Mouse (Mus musculus) neural tube, embryonic 12.5 days (tissue): ENCODE measurements around the gene Grid2ip. TPM values are rescaled to one million over a fixed set of nuclear protein-coding genes. Genes with fewer than 3 reads are reported as not detected.

Experiments used
- ATAC-seq: fragments of 200-750 bp; cut with Nextera tagmentation; 2 replicates; pipeline ENCODE4 v1.8.0; 2017; ENCODE audit warnings: low read depth, mild to moderate bottlenecking, moderate TSS enrichment, moderate library complexity; ENCODE audit not compliant: low FRiP score
- H3K27ac ChIP-seq: fragments of 300-500 bp; sonication (generic); 2 replicates; pipeline ENCODE4 v1.5.1; 2016
- H3K27me3 ChIP-seq: fragments of 300-500 bp; sonication (generic); replicated peaks from 2 replicates; pipeline ENCODE4 v1.6.1; 2016; ENCODE audit warnings: mild to moderate bottlenecking
- H3K36me3 ChIP-seq: fragments of 300-500 bp; sonication (generic); 2 replicates; pipeline ENCODE4 v1.6.1; 2016; ENCODE audit warnings: mild to moderate bottlenecking
- H3K4me1 ChIP-seq: fragments of 300-500 bp; sonication (generic); 2 replicates; pipeline ENCODE4 v1.6.1; 2016
- H3K4me2 ChIP-seq: fragments of 300-500 bp; sonication (generic); replicated peaks from 2 replicates; pipeline ENCODE4 v1.6.1; 2016; ENCODE audit warnings: mild to moderate bottlenecking
- H3K4me3 ChIP-seq: fragments of 300-500 bp; sonication (generic); 2 replicates; pipeline ENCODE4 v1.5.1; 2016
- H3K9ac ChIP-seq: fragments of 300-500 bp; sonication (generic); 2 replicates; pipeline ENCODE4 v1.6.1; 2016; ENCODE audit warnings: mild to moderate bottlenecking
- H3K9me3 ChIP-seq: fragments of 300-500 bp; sonication (generic); 2 replicates; pipeline ENCODE4 v1.6.1; 2016; ENCODE audit warnings: mild to moderate bottlenecking
- WGBS: fragments of 180-500 bp; shearing (Covaris S2); methylation state at CpG from one replicate; pipeline ENCODE4 v1.1.7; 2016; 5-methylcytosine and 5-hydroxymethylcytosine counted together
- polyA plus RNA-seq: library from polyadenylated mRNA; unstranded; fragments of >200 nt; fragmentation: Nextera tagmentation; extraction: Ambion mirVana; gene quantifications from 2 replicates; pipeline ENCODE4 v1.2.1, GENCODE M21; 2016

Gene Grid2ip
- polyA plus RNA-seq, result 0.19 and 0.37 TPM in 2 replicates

DNA sequence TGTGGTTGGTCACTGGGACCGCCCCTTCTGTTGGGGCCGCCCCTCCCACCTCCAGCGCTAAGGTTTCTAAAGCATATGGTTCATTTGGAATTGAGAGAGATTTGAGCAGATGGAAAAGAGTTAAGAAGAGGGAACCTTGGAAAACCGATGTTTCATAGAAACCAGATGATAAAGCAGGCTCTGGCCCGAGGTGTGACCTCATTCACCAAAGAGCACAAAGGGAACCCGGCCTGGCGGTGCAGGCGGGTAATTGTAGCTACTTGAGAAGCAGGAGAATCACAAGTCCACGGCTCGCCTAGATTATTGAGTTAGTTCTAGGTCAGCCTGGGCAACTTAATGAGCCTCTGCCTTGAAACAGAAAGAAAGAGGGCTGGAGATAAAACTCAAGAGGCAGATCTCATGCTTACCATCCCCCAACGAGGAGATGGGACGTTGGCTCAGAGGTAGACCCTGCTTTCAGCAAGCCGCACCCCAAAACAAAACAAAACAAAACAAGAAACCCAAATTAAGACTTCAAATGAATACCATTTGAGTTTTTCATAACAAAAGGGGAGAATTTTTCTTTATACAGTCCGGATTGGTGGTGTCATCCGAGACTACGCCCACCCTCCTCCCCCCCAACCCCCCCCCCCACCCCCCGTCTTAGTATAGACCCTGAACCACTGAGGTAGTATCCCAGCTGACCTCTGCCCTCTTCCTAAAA, at the start of gene Grid2ip:
Grid2ip (plus strand) TSS at position 653 of the 703 bp plus-strand sequence.
- no peak for ATAC-seq
- H3K27ac ChIP-seq, result no peak within 1 kb of the TSS
- 18% methylated on average over 17 of the region's 17 CpGs for WGBS
- H3K4me3 ChIP-seq, result no peak within 1 kb of the TSS
- 0 out of 2 replicates have a peak, but pooled peaks cover 9% of the 10 kb centered on the region for H3K9me3 ChIP-seq
- H3K27me3 ChIP-seq, result peaks cover 14% of the 10 kb centered on the region
- H3K36me3 ChIP-seq, result no peaks in the 10 kb centered on the region
- 0 out of 2 replicates have a peak within 1 kb of the TSS, but pooled peaks have one; percentile 21 for H3K9ac ChIP-seq
- H3K4me1 ChIP-seq, result no peaks in the 10 kb centered on the region
- H3K4me2 ChIP-seq, result peak within 1 kb of the TSS; percentile 53

DNA sequence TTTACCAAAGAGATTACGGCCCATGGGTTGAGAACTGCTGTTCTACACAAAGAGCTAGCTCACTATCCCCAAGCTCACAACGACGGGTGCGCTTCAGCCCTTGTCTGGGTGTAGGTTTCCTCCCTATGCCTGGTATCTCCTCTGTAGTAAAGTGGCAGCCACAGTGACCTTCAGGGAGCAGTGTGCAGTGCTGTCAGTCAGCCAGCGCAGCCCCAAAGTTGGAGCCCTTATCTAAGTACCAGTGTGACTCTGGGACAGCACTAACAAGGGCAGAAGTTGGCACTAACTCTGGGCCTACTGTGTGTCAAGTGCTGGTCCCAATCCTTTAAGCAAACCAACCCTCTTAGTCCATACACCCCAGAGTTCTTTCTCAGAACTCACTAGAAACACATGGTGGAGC, 48.3 kb upstream of the Grid2ip start:
- H3K27ac ChIP-seq, result no peak overlapping the region
- H3K9ac ChIP-seq, result no peak overlapping the region
- no peaks in the 10 kb centered on the region for H3K9me3 ChIP-seq
- no peak overlapping the region for H3K4me3 ChIP-seq
- no peak overlapping the region for H3K4me2 ChIP-seq
- 93% methylated on average over 5 of the region's 5 CpGs for WGBS
- H3K36me3 ChIP-seq, result peaks cover 89% of the 10 kb centered on the region
- H3K27me3 ChIP-seq, result no peaks in the 10 kb centered on the region
- ATAC-seq, result no peak
- peaks cover 14% of the 10 kb centered on the region for H3K4me1 ChIP-seq

DNA sequence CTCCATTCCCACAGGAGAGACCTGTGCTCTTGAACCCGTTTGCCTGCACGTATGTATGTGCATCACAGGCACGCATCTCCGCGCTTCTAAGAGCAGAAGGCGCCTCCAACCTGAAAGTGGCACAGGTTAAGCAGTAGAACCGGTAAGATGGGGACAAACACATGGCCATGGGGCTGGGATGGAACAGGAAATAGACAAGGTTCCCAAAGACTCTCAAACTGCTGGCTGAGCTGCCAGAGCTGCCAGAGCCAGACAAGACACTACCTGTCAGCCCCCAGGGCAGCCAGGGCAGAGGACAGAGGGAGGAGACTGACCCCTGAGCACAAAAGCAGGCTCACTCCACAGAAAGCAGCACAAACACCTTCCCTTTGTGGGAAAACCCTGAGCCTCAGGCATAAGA, 47.2 kb upstream of the Grid2ip start:
- ATAC-seq, result no peak
- Histone ChIP-seq H3K4me2 (no peak overlapping the region), H3K9me3 (no peaks in the 10 kb centered on the region), H3K4me1 (peaks cover 19% of the 10 kb centered on the region), H3K9ac (no peak overlapping the region), H3K4me3 (no peak overlapping the region), H3K27ac (no peak overlapping the region), H3K36me3 (peaks cover 80% of the 10 kb centered on the region), H3K27me3 (no peaks in the 10 kb centered on the region)
- WGBS, result 98% methylated on average over 7 of the region's 7 CpGs

DNA sequence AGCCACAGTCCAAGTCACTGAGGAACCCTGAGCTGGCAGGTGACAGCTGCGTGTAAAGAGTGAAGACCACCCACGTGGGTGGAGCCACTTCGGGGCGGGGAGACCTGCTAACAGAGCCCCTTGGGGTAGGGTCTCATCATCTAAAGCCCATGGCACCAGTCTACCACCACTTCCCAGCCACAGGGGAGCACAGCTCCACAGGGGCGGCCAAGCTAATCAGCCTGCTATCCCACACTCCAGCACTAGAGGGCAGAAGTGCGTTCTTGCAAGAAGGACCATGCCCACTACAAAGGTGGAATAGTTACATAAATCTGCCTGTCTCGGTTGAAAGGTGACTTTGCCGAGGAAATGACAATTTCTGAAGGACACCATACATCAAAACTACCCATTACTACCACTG, 45.3 kb upstream of the Grid2ip start:
- no peaks in the 10 kb centered on the region for H3K27me3 ChIP-seq
- peaks cover 70% of the 10 kb centered on the region for H3K36me3 ChIP-seq
- no peak overlapping the region for H3K27ac ChIP-seq
- no peaks in the 10 kb centered on the region for H3K9me3 ChIP-seq
- peaks cover 18% of the 10 kb centered on the region for H3K4me1 ChIP-seq
- no peak overlapping the region for H3K9ac ChIP-seq
- 71% methylated on average over 8 of the region's 8 CpGs for WGBS
- no peak overlapping the region for H3K4me3 ChIP-seq
- ATAC-seq, result no peak
- H3K4me2 ChIP-seq, result no peak overlapping the region

DNA sequence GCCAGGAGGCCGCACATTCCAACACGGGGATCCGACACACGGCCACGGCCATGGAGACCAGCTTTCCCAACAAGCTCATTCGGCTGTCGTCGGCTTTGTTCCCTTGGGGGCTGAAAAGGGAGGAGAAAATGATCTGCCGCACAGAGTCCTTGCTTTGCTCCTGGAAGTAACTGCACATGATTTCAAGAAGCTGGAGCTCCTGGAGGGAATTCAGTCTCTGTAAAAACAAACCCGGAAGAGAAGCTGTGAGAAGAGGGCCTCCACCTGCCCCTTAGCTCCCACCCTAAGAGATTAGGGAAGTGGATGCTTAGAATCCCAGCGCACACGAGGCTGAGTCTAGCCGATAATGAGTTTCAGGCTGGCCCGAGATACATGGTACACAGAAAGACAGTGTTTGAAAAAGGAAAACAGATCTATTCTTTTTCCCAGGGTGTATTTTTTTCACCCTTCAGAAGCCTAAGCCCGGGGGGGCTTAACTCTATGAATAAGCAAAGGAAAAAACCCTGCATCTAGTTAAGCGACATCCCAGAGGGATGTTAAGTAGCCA, 42.9 kb upstream of the Grid2ip start:
- Histone ChIP-seq H3K4me3 (peak overlapping the region; percentile 88), H3K27me3 (no peaks in the 10 kb centered on the region), H3K27ac (no peak overlapping the region), H3K9me3 (no peaks in the 10 kb centered on the region), H3K4me2 (peak overlapping the region; percentile 88), H3K9ac (peak overlapping the region; percentile 96), H3K4me1 (peaks cover 18% of the 10 kb centered on the region), H3K36me3 (peaks cover 71% of the 10 kb centered on the region)
- no peak for ATAC-seq
- 2% methylated on average over 16 of the region's 16 CpGs for WGBS

DNA sequence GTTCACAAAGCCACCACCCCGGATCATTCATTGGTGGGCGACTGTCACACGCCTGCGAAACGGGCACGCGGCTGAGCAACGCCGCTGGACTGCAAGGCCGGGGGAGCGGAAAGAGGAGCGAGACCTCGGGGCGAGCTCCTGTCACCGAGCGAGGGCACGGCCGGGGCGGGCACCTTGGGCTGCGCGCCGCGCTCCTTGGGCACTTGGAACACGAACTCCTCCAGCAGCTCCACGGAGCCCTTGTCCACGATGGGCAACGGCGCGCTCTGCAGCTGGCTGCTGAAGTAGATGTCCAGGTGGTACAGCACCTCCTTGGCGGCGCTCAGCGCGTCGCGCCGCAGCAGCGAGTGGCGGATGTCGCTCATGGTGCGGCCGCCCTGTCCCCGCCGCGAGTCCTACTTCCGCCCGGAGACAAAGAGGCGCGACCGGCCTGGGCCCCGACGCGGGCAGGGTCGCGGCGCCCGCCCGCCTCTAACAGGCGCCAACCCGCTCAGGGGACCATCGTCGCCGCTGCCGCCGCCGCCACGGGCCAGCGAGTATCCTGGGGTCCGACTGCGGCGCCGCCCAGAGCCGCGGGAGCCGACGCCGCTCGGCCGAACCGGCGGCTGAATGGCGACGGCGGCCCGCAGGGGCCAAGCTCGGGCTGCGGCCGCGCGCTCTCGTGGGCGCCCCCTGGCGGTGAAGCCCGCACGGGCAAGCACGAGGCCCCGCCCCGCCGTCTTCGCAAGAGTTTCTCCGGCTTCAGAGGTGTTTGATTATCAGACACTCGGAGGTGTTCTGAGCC, 42.2 kb upstream of the Grid2ip start, which contains the start of gene E130309D02Rik:
E130309D02Rik (minus strand) TSS at position 631 of the 784 bp plus-strand sequence.
- peak within 1 kb of the TSS; percentile 88 for H3K4me2 ChIP-seq
- peaks cover 18% of the 10 kb centered on the region for H3K4me1 ChIP-seq
- peak within 1 kb of the TSS; percentile 88 for H3K4me3 ChIP-seq
- H3K27me3 ChIP-seq, result no peaks in the 10 kb centered on the region
- peak within 1 kb of the TSS; percentile 87 for H3K27ac ChIP-seq
- peaks cover 71% of the 10 kb centered on the region for H3K36me3 ChIP-seq
- H3K9ac ChIP-seq, result peak within 1 kb of the TSS; percentile 96
- WGBS, result under 1% methylated on average over 101 of the region's 101 CpGs
- H3K9me3 ChIP-seq, result no peaks in the 10 kb centered on the region
- ATAC-seq, result peak; percentile 81

DNA sequence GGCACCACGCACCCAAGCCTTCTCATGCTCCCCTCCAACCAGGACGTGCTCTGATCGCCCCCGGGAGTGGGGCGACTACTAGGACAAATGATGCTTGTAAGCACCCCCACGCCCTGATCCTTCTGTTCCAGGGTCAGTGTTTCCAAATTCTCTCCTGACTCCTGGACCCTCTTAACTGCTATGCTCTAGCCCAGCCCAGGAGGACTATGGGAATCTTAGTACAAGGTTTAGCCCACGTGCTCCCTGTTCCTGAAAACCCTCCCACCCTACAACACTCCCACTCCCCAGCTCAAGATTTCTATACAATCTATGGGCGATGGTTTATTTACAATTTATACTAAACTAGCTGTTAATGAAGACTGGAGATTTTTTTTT, 41.6 kb upstream of the Grid2ip start:
- Histone ChIP-seq H3K27ac (no peak overlapping the region; the same call in 1 of the 2 replicates), H3K27me3 (no peaks in the 10 kb centered on the region), H3K4me3 (peak overlapping the region; percentile 88), H3K9me3 (no peaks in the 10 kb centered on the region), H3K9ac (peak overlapping the region; percentile 96), H3K4me1 (peaks cover 18% of the 10 kb centered on the region), H3K4me2 (peak overlapping the region; percentile 88), H3K36me3 (peaks cover 71% of the 10 kb centered on the region)
- 13% methylated on average over 8 of the region's 8 CpGs for WGBS
- no peak; the same call in none of the 2 replicates for ATAC-seq

DNA sequence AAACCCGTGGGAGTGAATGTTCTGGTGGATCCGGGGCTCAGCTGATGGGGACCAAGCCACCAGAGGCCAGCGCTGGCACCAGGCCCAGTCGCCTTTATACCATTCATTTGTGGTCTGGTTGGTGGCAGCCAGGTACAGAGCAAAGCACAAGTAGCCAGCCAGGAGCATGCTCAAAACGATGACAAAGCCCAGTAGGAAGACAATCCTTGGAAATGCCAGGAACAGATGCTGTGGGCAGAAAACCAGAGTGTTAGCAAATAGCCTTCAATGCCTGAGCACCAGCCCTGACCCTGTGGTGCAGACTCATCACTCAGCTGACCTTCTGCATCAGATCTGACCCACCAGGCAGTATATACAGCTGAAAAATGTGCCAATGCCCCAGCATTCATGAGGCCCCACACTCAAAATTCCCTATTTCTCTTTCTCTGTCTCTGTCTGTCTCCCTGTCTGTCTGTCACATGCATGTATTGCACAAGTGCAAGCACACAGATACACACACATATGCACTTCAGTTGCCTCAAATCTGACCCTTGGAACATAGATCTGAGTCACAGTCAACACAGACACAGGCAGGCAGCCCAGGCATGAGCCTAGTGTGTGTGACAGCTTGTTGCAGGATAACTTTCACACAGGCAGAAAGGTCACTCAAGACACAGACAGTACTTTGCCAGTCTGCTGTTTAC, 40.4 kb upstream of the Grid2ip start:
- no peak overlapping the region for H3K9ac ChIP-seq
- H3K36me3 ChIP-seq, result peaks cover 70% of the 10 kb centered on the region
- peaks cover 18% of the 10 kb centered on the region for H3K4me1 ChIP-seq
- H3K4me2 ChIP-seq, result no peak overlapping the region
- no peak for ATAC-seq
- WGBS, result 93% methylated on average over 5 of the region's 5 CpGs
- H3K4me3 ChIP-seq, result no peak overlapping the region
- no peak overlapping the region for H3K27ac ChIP-seq
- no peaks in the 10 kb centered on the region for H3K9me3 ChIP-seq
- H3K27me3 ChIP-seq, result no peaks in the 10 kb centered on the region

DNA sequence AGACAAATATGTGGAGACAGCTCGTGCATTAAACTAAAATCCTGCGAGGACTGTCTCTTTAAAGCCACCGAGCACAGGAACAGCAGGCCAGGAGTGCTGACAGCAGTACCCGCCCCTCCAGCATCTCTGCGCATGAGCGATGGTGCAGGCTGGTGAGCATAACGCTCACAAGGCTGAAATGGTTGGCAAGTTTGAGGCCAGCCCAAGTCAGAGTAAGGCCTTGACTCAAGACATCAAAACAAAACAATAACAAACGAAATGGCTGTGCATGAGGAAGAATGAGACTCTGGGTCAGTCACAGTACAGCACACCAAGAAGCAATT, 39.9 kb upstream of the Grid2ip start:
- H3K9me3 ChIP-seq, result no peaks in the 10 kb centered on the region
- no peaks in the 10 kb centered on the region for H3K27me3 ChIP-seq
- H3K4me2 ChIP-seq, result no peak overlapping the region
- H3K27ac ChIP-seq, result no peak overlapping the region
- H3K4me3 ChIP-seq, result no peak overlapping the region
- H3K4me1 ChIP-seq, result peaks cover 18% of the 10 kb centered on the region
- H3K9ac ChIP-seq, result no peak overlapping the region
- peaks cover 70% of the 10 kb centered on the region for H3K36me3 ChIP-seq
- WGBS, result 93% methylated on average over 8 of the region's 8 CpGs
- ATAC-seq, result no peak

DNA sequence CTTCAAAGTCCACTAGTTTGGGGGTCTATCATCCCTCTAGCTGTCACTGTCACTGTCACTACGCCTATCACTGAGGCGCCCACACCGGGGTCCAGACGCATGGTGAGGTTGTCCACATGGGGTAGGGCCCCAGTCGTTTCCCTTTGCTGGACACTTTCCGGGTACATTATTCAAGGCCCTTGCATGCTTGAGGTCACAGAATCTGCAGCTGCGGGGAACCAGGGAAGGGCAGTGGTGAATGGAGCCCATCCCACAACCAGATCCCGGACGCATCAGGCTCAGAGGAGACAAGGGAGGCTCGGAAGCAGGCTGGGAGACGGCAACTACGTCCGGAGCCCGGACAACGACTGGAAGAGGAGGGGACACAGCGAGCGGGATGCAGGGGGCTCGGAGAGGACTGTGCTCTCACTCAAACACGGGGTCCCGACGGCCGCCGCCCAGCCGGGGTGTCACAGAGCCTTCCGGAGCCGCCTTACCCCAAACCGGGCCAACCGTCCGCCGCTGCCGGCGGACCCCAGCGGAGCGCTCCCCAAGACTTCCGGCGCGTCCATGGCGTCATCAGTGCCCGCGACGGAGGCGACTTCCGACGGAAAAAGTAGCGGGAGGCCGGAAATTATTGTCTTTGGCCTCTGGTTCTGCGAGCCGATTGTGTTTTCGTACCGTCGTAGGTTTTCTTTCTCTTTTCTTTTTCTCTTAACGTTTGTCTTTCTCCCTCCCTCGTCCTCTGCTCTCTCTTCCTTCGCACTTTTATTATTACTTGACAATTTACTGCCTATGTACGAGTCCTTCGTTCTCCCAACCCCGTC, 28.2 kb upstream of the Grid2ip start, which contains the start of gene Zdhhc4:
Zdhhc4 (minus strand) TSS at position 567 of the 806 bp plus-strand sequence.
- no peak within 1 kb of the TSS for H3K27ac ChIP-seq
- peak; percentile 61 for ATAC-seq
- peak within 1 kb of the TSS; percentile 89 for H3K9ac ChIP-seq
- H3K9me3 ChIP-seq, result no peaks in the 10 kb centered on the region
- no peaks in the 10 kb centered on the region for H3K27me3 ChIP-seq
- peaks cover 21% of the 10 kb centered on the region for H3K4me1 ChIP-seq
- H3K4me2 ChIP-seq, result peak within 1 kb of the TSS; percentile 84
- H3K36me3 ChIP-seq, result peaks cover 20% of the 10 kb centered on the region
- H3K4me3 ChIP-seq, result peak within 1 kb of the TSS; percentile 81
- WGBS, result under 1% methylated on average over 57 of the region's 57 CpGs

DNA sequence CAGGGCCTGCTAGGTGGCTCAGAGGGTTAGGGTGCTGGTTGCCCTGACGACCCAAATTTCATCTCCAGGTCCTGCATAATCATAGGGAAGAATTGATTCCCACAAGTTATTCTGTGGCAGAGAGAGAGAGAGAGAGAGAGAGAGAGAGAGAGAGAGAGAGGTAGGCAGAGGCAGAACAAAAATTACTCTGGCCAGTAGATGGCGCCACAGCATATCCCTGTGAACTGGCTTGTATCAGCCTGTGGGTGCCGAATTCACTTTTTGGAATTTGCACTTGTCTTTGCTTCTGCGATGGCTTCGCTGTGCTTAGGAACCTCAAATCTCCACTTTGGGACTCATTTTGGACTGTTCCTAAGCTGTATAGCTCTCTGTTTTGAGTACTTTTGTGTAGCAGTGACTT, 23.3 kb upstream of the Grid2ip start:
- no peak for ATAC-seq
- no peak overlapping the region for H3K9ac ChIP-seq
- peaks cover 8% of the 10 kb centered on the region for H3K4me1 ChIP-seq
- H3K27ac ChIP-seq, result no peak overlapping the region
- H3K36me3 ChIP-seq, result no peaks in the 10 kb centered on the region
- H3K4me3 ChIP-seq, result no peak overlapping the region
- no peaks in the 10 kb centered on the region for H3K9me3 ChIP-seq
- no peaks in the 10 kb centered on the region for H3K27me3 ChIP-seq
- WGBS, result 18% methylated on average over 5 of the region's 5 CpGs
- H3K4me2 ChIP-seq, result no peak overlapping the region
